Mouse (Mus musculus): Measurements from ENCODE around the gene Dnaaf3. TPM values are rescaled to one million over a fixed set of nuclear protein-coding genes. Genes with fewer than 3 reads are reported as not detected.

Gene Dnaaf3
- polyA plus RNA-seq, 1 experiment = 9.6 TPM

DNA sequence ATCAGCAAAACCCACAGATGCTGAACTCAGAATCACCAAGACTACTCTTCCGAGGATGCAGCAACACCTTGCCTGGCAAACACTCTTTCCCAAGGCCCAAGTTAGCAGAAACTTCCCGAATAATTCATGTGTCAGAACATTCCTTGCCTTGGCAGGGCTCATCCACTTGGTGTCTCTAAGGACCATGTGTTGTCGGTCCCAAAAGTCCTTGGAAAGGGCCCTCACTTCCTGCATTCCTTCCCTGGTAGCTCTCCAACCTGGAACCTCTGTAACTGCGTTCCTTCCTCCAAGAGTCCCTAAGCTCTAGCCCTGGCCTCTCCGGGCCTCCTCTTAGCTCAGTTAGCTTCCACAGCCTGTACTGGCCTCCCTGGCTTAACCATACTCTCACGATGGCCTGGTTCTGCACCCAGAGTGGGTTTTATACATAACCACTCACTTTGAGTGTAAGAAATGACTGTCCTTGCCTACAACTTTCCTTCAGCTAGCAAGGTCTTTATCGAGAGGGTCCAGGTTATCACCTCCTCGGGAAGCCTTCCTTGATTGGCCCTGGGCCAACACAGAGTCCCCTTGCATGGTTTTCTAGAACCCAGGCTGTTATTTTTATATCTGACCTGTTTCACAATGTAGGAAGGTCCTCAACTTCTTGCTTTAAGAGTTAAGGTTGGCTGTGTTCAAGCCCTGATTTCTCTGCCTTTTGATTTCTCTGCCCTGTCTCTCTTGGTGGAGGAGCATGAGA, 20.6 kb downstream of the Dnaaf3 start:
- 85% methylated on average over 8 of the region's 8 CpGs for WGBS
- Histone ChIP-seq H3K4me3 (ENCODE audit: extremely low read depth, insufficient read depth, insufficient read length) (no peak overlapping the region), H3K27ac (ENCODE audit: insufficient read depth, low read length) (no peak overlapping the region), H3K4me1 (ENCODE audit: control insufficient read depth, insufficient read depth, insufficient read length) (no peaks in the 10 kb centered on the region), H3K27me3 (ENCODE audit: control insufficient read depth, insufficient read depth, low read length) (no peaks in the 10 kb centered on the region), H3K36me3 (ENCODE audit: control insufficient read depth, insufficient read depth, low read length) (no peaks in the 10 kb centered on the region)
- no peak for DNase-seq (ENCODE audit: low read depth in 1 of 2, low spot score in 2 of 2)
- TF ChIP-seq CTCF (IDR thresholded peaks at IDR 0.05; ENCODE audit: extremely low read depth, insufficient read depth, insufficient read length, insufficient replicate concordance) = no peak
- no peak for TF ChIP-seq POLR2A (IDR thresholded peaks at IDR 0.05; ENCODE audit: low read depth, low read length)

DNA sequence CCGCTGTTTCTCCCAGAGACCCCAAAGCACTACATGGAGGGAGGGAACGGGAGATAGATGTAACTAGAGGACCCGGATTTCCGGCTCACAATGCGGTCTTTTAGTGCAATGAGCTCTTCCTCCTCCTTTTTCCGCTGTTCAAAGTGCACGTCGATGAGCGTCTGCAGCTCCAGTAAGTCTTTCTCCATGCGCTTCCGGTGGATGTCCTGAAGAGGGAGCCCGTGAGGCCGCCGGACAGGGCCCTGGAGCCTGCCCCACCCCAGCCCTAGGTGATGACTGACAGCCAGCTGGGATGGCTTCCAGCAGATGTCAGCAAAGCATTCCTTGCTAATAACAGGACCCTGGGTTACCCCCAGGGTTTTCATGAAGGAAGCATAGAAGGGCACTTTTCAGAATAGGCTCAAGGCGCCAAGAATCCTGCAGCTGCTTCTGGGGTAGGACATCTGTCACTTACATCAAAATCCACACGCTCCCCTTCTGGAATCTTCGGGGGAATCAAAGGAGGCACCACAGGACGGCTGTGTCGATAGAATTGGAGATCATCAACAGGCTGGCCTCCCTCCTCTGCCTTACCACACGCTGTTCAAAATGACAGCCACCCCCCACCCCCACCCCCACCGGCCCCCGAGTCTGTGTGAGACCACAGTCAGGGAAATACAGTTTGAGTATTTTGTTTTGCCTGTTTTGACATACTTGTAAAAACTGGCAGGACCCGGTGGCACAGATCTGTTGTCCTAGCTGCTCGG, 22.2 kb downstream of the Dnaaf3 start:
- no peak overlapping the region for H3K4me3 ChIP-seq (ENCODE audit: extremely low read depth, insufficient read depth, insufficient read length)
- WGBS = 30% methylated on average over 24 of the region's 24 CpGs
- no peaks in the 10 kb centered on the region for H3K27me3 ChIP-seq (ENCODE audit: control insufficient read depth, insufficient read depth, low read length)
- H3K27ac ChIP-seq (ENCODE audit: insufficient read depth, low read length) = no peak overlapping the region
- DNase-seq (ENCODE audit: low read depth in 1 of 2, low spot score in 2 of 2) = peak in 1 of 2 experiments; percentile 66
- no peaks in the 10 kb centered on the region for H3K36me3 ChIP-seq (ENCODE audit: control insufficient read depth, insufficient read depth, low read length)
- no peak for TF ChIP-seq POLR2A (IDR thresholded peaks at IDR 0.05; ENCODE audit: low read depth, low read length)
- TF ChIP-seq CTCF (IDR thresholded peaks at IDR 0.05; ENCODE audit: extremely low read depth, insufficient read depth, insufficient read length, insufficient replicate concordance) = peak; percentile 81
- peaks cover 2% of the 10 kb centered on the region; the same call in 1 of the 2 replicates for H3K4me1 ChIP-seq (ENCODE audit: control insufficient read depth, insufficient read depth, insufficient read length)

DNA sequence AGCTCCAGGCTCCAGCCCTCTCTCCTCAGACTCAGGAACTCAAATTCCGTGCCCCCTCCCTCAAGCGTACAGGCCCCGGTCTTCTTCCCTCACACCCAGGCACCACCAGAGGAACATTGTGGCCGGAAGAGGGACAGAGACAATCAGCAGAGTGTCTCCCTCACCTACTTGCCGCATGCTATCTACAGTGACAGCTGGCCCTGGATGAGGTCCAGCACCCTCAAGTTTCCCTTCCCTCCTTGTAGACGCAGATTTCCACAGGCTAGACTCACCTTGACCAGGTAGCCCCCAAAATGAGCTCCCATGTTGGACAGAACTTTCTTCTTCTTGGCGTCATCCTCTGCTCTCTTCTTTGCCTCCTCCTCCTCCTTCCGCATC, 23.5 kb downstream of the Dnaaf3 start:
- Histone ChIP-seq H3K4me1 (ENCODE audit: control insufficient read depth, insufficient read depth, insufficient read length) (peaks cover 8% of the 10 kb centered on the region; the same call in 1 of the 2 replicates), H3K36me3 (ENCODE audit: control insufficient read depth, insufficient read depth, low read length) (no peaks in the 10 kb centered on the region), H3K27ac (ENCODE audit: insufficient read depth, low read length) (no peak overlapping the region), H3K4me3 (ENCODE audit: extremely low read depth, insufficient read depth, insufficient read length) (no peak overlapping the region), H3K27me3 (ENCODE audit: control insufficient read depth, insufficient read depth, low read length) (no peaks in the 10 kb centered on the region)
- TF ChIP-seq CTCF (IDR thresholded peaks at IDR 0.05; ENCODE audit: extremely low read depth, insufficient read depth, insufficient read length, insufficient replicate concordance) (no peak), POLR2A (IDR thresholded peaks at IDR 0.05; ENCODE audit: low read depth, low read length) (no peak)
- DNase-seq (ENCODE audit: low read depth in 1 of 2, low spot score in 2 of 2) = no peak
- WGBS = 69% methylated on average over 8 of the region's 8 CpGs

DNA sequence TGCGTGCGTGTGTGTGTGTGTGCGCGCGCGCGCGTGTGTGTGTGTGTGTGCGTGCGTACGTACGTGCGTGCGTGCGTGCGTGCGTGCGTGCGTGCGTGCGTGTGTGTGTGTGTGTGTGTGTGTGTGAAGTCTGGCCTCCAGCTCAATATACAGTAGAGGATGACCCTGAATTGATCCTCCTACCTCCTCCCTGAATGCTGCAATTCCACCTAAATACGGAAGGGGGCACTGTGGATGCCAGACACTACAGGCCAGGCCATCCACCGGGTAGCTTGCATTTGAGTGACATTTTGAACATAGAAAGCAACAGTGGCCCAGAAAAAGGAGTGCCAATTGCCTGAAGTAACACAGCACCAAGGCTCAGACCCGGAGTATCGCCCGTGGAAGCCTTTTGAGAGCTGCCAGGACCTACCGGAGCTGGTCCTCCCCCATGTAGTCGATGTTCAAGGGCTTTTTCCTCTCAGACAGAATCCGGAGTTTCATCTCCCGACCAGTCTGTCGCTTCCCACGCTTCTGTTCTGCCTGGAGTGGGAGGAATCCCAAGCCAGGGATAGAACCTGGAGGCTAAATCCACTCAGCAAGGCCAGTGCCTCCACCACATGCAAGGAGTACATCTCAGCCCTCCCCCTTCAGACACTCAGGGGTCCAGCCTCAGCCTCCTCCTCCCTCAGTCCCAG, 24.1 kb downstream of the Dnaaf3 start:
- TF ChIP-seq CTCF (IDR thresholded peaks at IDR 0.05; ENCODE audit: extremely low read depth, insufficient read depth, insufficient read length, insufficient replicate concordance) (peak; percentile 6; the same call in 1 of the 2 replicates), POLR2A (IDR thresholded peaks at IDR 0.05; ENCODE audit: low read depth, low read length) (no peak)
- WGBS = 86% methylated on average over 31 of the region's 32 CpGs
- Histone ChIP-seq H3K36me3 (ENCODE audit: control insufficient read depth, insufficient read depth, low read length) (no peaks in the 10 kb centered on the region), H3K27ac (ENCODE audit: insufficient read depth, low read length) (no peak overlapping the region), H3K4me1 (ENCODE audit: control insufficient read depth, insufficient read depth, insufficient read length) (peaks cover 8% of the 10 kb centered on the region; the same call in 1 of the 2 replicates), H3K27me3 (ENCODE audit: control insufficient read depth, insufficient read depth, low read length) (no peaks in the 10 kb centered on the region), H3K4me3 (ENCODE audit: extremely low read depth, insufficient read depth, insufficient read length) (no peak overlapping the region)
- DNase-seq (ENCODE audit: low read depth in 1 of 2, low spot score in 2 of 2) = no peak

DNA sequence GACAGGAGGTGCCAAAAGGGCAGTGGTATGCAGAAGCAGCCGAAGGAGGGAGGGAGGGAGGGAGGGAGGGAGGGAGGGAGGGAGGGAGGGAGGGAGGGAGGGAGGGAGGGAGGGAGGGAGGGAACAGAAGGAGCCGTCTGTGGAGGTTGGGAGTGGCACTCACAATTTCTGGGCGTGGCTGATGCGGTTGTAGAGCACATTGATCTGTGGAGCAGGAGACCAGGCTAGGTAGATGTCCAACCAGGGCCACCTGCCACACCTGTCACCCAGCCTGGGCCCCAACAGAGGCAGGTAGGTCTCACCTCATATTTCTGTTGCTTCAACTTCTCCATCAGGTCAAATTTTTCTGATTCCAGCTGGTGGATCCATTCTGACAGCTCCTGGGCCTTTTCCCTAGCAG, 25.0 kb downstream of the Dnaaf3 start:
- Histone ChIP-seq H3K4me3 (ENCODE audit: extremely low read depth, insufficient read depth, insufficient read length) (no peak overlapping the region), H3K4me1 (ENCODE audit: control insufficient read depth, insufficient read depth, insufficient read length) (peaks cover 8% of the 10 kb centered on the region; the same call in 1 of the 2 replicates), H3K27me3 (ENCODE audit: control insufficient read depth, insufficient read depth, low read length) (no peaks in the 10 kb centered on the region), H3K36me3 (ENCODE audit: control insufficient read depth, insufficient read depth, low read length) (no peaks in the 10 kb centered on the region), H3K27ac (ENCODE audit: insufficient read depth, low read length) (no peak overlapping the region)
- 73% methylated on average over 3 of the region's 4 CpGs for WGBS
- TF ChIP-seq POLR2A (IDR thresholded peaks at IDR 0.05; ENCODE audit: low read depth, low read length) (no peak), CTCF (IDR thresholded peaks at IDR 0.05; ENCODE audit: extremely low read depth, insufficient read depth, insufficient read length, insufficient replicate concordance) (no peak)
- DNase-seq (ENCODE audit: low read depth in 1 of 2, low spot score in 2 of 2) = no peak

DNA sequence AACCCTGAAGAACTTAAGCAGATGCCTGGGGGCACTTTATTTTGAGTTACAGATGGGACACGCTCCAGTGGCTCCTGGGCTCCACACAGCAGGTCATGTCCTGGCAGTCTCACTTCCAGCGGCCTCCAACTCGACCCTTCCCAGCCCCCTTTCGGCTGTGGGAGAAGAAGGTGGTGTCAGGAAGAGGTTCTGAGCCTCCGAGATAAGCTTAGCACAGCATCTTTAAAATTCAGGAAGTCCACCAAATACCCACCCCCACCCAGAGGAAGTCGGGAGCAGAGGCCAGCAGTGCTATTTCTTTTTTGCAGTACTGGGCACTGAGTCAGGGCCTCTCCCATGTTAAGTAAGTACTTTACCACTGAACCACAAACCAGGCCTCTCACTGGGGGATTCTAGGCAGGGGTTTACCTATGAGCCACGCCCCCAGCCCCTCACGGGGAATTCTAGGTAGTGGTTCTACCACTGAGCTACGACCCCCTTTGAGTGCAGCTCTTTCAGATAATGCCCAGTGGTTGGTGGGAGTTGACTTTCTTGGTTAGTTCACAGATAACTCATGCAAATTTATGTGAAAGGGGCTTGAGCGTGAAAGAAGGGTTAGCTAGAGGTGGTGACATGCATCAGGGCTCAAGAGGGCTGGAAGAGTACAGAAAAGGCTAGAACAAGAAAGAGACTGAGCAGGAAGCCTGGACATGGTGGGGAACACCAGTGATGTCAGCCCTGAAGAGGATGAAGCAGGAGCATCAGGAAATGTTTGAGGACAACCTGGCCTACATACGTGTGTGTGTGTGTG, 27.4 kb downstream of the Dnaaf3 start:
- Histone ChIP-seq H3K27ac (ENCODE audit: insufficient read depth, low read length) (peak overlapping the region; percentile 61), H3K36me3 (ENCODE audit: control insufficient read depth, insufficient read depth, low read length) (no peaks in the 10 kb centered on the region), H3K4me3 (ENCODE audit: extremely low read depth, insufficient read depth, insufficient read length) (no peak overlapping the region), H3K27me3 (ENCODE audit: control insufficient read depth, insufficient read depth, low read length) (no peaks in the 10 kb centered on the region), H3K4me1 (ENCODE audit: control insufficient read depth, insufficient read depth, insufficient read length) (peaks cover 13% of the 10 kb centered on the region; the same call in 1 of the 2 replicates)
- TF ChIP-seq CTCF (IDR thresholded peaks at IDR 0.05; ENCODE audit: extremely low read depth, insufficient read depth, insufficient read length, insufficient replicate concordance) = no peak
- TF ChIP-seq POLR2A (IDR thresholded peaks at IDR 0.05; ENCODE audit: low read depth, low read length) = no peak
- 25% methylated on average over 11 of the region's 11 CpGs for WGBS
- DNase-seq (ENCODE audit: low read depth in 1 of 2, low spot score in 2 of 2) = no peak

Data from spleen, adult 2 months (tissue).